31 mouse cellular contexts compared by ENCODE assay signal in the genomic region with DNA sequence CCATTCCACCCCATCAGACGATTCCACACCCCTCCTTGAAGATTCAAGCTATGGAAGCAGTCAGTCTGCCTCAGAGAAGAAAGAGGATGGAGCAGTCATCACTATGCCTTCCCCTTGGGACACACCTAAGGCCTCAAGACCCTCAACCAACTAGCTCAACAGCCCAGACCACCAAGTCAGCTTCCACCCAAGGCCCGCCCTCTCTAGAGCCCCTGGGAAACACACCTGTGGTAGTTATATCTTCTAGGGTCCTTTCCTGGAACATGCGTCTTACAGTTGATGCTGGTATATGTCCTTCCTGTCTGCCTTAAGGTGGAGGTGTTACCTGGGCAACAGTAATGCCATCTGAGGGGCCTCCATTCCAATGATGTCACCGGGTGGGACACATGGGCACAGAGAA. TPM values are rescaled to one million over a fixed set of nuclear protein-coding genes. Genes with fewer than 3 reads are reported as not detected.
"Had no signal": no experiment of that assay in that cellular context is flagged by ENCODE, and none has a peak within 500 bp of the region (broad histone marks: within the 10 kb centered on the region; RNA-seq: fewer than 3 reads in every experiment).

No protein-coding gene starts in this region.

- H3K36me3 ChIP-seq: heart, embryonic 15.5 days; hindbrain, embryonic 13.5 days; hindbrain, embryonic 15.5 days had no signal

- DNase-seq: gastrocnemius, adult 2 months; gastrocnemius, postnatal 10 days; gastrocnemius, postnatal 25 days; heart, adult 18-20 months; heart, postnatal 14 days; heart, postnatal 36 days; kidney, adult 11 months; kidney, adult 2 months; kidney, adult 9 months; kidney, postnatal 14 days; kidney, postnatal 36 days; layer of hippocampus, adult 9-11 months; layer of hippocampus, postnatal 36 days; left cerebral cortex, postnatal 4 days had no signal

- H3K4me3 ChIP-seq: gastrocnemius, adult 2 months; heart, embryonic 13.5 days; heart, embryonic 15.5 days; hindbrain, embryonic 13.5 days; hindbrain, embryonic 15.5 days; kidney, embryonic 15.5 days; limb, embryonic 13.5 days; limb, embryonic 15.5 days; liver, embryonic 12.5 days had no signal

- H3K9me3 ChIP-seq: heart, embryonic 13.5 days; heart, embryonic 15.5 days; hindbrain, embryonic 13.5 days; hindbrain, embryonic 15.5 days; kidney, embryonic 15.5 days; limb, embryonic 13.5 days; limb, embryonic 15.5 days; liver, embryonic 12.5 days had no signal

- H3K27ac ChIP-seq: gastrocnemius, adult 2 months; heart, embryonic 13.5 days; heart, embryonic 15.5 days; hindbrain, embryonic 13.5 days; hindbrain, embryonic 15.5 days; hindbrain, postnatal 0 days; kidney, embryonic 15.5 days; kidney, postnatal 0 days; limb, embryonic 13.5 days; limb, embryonic 15.5 days; liver, embryonic 12.5 days had no signal

- H3K27me3 ChIP-seq: heart, embryonic 13.5 days; heart, embryonic 15.5 days; hindbrain, embryonic 13.5 days; hindbrain, embryonic 15.5 days; kidney, embryonic 15.5 days; limb, embryonic 13.5 days; limb, embryonic 15.5 days; liver, embryonic 12.5 days had no signal

- ATAC-seq: hindbrain, postnatal 0 days; intestine, embryonic 16.5 days; liver, embryonic 12.5 days had no signal

RNA-seq across cellular contexts. Expression of gene Cfap43, which starts 4.9 kb away (rescaled TPM):
- total RNA-seq: gastrocnemius, postnatal 10 days; gastrocnemius, postnatal 25 days; heart, postnatal 36 days; liver, adult 2 months had no signal
- polyA plus RNA-seq: heart, embryonic 11.5 days; kidney, adult 2 months; large intestine, adult 2 months; liver, adult 2 months had no signal

RNA-seq across cellular contexts. Expression of gene Cfap58, which starts 23.3 kb away (rescaled TPM):
- total RNA-seq: gastrocnemius, adult 2 months; gastrocnemius, postnatal 10 days; gastrocnemius, postnatal 25 days; gastrocnemius, postnatal 4 days; hematopoietic stem cell, adult 5-6 weeks; liver, adult 2 months had no signal
- polyA plus RNA-seq: intestine, embryonic 14.5 days; intestine, embryonic 16.5 days; kidney, embryonic 15.5 days; kidney, postnatal 0 days; large intestine, adult 2 months; limb, embryonic 13.5 days; limb, embryonic 15.5 days; liver, adult 2 months; liver, embryonic 12.5 days had no signal

RNA-seq across cellular contexts. Expression of gene Gsto2, which starts 48.9 kb away (rescaled TPM):
- total RNA-seq: hematopoietic stem cell, adult 5-6 weeks had no signal
